Mouse (Mus musculus) ES-E14 (cell line): ENCODE measurements at regions not wholly inside any gene's neighbourhood (a gene's known extent, or its start where the extent isn't known, plus 50 kb on each side); places are given as distances from the start of the nearest gene placed in this dataset.

ENCODE experiments used
- HCFC1 ChIP-seq: IDR thresholded peaks from 2 replicates; pipeline ENCODE4 v1.6.1; 2012; ENCODE audit warnings: low read length, inconsistent platforms, borderline replicate concordance; ENCODE audit not compliant: insufficient read depth
- ZC3H11A ChIP-seq: IDR thresholded peaks from 2 replicates; pipeline ENCODE4 v1.6.1; 2012; ENCODE audit warnings: low read depth, mild to moderate bottlenecking, inconsistent platforms, low read length, borderline replicate concordance

- no peak for TF ChIP-seq ZC3H11A
- TF ChIP-seq HCFC1: no peak
These were observed 438.2 kb upstream of the Fign start for GRCm38 (mm10) chr2:64536032-64536431.
